Mouse (Mus musculus) megakaryocyte, adult 5-6 weeks (primary cell): ENCODE data around the gene Psmd8. TPM values are rescaled to one million over a fixed set of nuclear protein-coding genes. Genes with fewer than 3 reads are reported as not detected.
A peak's percentile ranks its signal among the peaks of the same experiment; 100 is the strongest.

Experiments
- ATAC-seq: 2 replicates; pipeline ENCODE4 v1.8.0; 2016; ENCODE audit warnings: mild to moderate bottlenecking, inconsistent platforms; ENCODE audit not compliant: poor library complexity, severe bottlenecking
- total RNA-seq, 2 experiments: library from RNA; stranded (forward) in 1 of 2; stranded (reverse) in 1 of 2; fragments of 153-499, 151-499 nt in 1 of 2; fragments of 221-1000, 200-1000 nt in 1 of 2; gene quantifications; 2 replicates each; pipeline versions ENCODE4 v1.2.3 to v1.2.4; 2015 to 2017

Psmd8 gene
- total RNA-seq, 2 experiments from 2014 or later = 207 to 215 TPM

DNA sequence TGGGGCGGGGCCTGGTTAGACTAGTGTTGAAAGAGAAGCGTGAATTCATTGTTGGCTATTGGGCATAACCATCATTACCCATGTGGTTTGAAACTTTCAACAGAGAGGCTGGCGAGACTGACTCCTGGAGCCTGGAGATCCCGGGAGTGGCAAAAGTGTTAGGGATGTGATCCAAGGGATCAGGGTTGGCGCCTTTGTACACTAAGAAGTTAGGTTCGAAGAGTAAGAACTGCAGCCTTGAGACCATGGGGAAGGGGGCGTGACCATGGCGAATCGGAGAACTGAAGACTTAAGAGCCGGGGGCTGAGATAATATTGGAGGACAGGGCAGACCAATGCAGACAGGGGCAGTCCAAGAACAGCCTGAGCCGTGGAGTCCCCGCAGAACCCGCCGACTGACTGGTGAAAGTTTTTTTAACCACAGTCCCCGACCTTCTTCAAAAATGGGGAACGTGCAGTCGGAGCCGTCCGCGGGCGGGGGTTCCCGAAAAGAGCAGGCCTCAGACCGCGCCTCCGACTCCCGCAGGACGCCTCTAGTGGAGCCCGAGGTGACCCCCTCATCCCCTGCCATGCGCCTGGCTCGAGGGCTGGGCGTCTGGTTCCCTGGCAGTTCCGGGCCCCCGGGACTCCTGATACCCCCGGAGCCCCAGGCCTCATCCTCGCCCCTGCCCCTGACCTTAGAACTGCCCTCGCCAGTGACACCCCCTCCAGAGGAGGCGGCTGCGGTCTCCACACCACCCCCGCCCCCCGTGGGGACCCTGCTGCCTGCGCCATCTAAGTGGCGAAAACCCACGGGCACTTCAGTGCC, 9.5 kb downstream of the Psmd8 start:
- ATAC-seq = peak; percentile 71

DNA sequence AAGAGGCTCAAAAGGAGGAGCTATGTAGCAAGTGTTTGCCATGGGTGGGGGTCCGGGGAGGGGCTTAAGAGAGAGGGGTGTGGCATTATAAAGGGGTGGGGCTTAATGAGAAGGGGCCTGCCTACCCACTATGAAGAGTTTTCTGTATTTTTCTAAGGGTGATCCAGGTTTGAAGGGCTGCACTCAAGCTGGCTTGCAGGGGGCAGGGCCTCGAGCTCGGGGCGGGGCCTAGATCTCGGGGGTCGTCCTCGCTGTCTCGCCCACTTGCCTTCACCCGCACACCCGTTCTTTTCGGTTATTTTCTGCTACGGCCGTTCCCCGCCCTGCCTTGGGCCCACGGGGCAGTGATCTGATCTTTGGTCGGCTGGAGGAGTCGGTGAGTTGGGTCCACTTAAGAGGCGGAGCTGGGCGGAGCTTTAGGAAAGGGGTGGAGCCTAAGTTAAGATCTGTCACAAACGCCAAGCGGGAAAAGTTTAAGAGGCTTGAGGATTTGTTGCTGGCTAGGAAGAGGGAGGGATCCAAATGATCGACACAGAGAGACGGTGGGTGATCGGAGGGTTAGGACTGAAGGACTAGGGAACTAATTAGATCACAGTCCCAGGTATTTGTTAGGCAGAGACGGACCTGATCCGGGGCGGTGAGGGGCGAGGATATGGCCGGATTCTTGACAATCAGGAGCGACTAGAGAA, 10.3 kb downstream of the Psmd8 start, which contains the start of the genes Ggn and Spred3:
Ggn (plus strand) TSS at position 145 of the 689 bp plus-strand sequence.
Spred3 (minus strand) TSS at position 346 of the 689 bp plus-strand sequence.
- peak; percentile 70 for ATAC-seq

DNA sequence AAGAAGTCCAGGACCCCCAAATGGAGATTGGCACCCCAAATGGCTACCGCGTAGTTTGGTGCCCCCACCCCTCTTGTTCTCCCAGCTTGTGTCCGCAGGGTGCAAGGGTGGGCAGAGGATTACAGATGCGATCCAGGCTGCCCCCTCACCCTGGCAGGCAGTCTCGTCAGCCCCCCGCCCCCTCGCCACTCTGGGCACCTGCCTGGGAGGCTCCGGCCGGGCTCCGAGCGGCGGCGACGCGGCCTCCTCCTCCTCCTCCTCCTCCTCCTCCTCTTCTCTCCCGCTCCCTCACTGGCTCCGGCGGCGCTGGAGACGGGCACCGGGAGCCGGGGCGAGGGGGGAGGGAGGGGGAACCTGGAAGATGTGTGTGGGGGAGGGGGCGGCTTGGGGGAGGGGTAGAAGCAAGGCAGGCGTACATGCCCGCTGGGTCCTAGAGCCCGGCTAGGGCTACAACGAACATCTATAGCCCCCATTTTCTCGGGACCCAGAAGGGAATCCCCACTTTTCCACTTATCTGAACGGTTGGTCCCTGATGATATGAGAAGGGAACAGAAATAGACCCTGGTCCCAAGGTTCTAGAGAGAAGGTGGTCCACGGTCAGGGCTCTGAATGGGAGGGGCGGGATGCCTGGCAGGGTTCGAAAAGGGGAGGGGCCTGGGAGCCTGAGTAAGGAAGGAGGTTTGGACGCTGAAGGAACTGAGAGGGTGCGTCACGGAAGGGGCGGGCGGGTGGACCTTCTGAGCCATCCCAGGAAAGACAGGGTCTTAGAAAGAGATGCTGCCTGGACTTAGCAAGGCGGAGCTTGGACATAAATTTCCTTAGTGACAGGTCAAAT, 11.1 kb downstream of the Psmd8 start:
- ATAC-seq = 0 out of 2 replicates have a peak, but pooled peaks have one; percentile 28

DNA sequence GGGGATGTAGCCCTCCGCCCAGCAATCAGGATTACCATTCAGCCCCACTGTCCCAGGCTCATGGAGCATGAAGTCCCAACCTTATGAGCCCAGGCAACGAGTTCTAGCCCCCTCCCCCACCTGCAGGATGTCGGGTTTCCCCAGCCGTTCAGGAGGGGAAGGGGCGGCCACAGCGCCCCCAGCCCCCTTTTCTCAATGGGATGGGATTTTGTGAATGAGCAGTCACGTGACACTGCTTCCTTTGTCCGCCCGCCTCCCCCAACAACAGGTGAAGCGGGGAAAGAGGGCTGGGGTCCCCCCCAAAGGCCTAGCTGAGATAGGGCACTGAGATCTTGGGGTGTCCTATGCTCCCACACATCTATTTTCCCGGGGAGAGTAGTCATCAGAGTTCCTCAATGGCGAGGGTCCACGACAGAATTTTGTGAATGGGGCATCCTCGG, 11.7 kb downstream of the Psmd8 start:
- no peak for ATAC-seq

DNA sequence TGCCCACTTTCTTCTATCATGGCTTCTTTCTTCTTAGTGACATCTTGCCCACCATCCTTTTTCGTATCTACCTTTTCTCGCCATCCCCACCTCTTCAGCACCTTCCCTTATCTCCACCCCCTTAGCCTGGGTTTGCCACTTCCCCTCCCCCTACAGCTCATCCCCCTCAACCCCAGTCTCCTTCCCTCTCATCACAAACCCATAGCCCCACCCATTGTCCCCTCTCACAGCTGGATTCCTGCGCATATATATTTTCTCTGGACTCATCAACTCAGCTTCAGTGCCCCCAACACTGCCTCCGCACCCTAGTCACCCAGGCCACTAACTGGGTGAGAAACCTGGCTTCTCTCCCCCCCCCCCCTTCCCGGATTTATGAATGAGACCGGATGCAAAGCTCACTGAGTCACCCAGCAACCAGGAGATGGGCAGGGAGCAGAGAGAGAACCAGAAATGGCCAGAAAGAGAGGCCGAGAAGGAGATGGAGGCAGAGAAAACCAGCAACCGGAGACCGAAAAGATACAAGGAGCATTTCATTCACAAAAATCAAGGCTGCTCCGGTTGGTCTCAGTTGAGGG, 12.3 kb downstream of the Psmd8 start:
- no peak for ATAC-seq

DNA sequence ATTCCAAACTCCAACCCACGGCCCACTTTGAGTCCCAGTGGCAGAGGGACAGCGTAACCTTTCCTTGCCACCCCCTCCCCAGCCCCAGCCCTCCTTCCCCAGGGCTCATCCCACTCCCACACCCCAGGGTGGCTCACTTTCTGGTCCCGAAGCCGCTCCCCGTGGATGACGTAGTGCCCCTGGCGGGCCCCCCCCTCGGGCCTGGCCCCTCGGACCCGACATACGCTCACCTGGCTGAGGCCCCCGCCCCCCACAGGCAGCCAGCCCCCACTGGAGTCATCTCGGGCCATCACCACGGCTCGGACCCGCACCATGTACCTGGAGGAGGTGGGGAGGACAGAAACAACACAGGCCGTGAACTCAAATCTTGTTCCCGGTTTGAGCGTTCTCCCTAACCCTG, 12.8 kb downstream of the Psmd8 start:
- ATAC-seq = no peak

DNA sequence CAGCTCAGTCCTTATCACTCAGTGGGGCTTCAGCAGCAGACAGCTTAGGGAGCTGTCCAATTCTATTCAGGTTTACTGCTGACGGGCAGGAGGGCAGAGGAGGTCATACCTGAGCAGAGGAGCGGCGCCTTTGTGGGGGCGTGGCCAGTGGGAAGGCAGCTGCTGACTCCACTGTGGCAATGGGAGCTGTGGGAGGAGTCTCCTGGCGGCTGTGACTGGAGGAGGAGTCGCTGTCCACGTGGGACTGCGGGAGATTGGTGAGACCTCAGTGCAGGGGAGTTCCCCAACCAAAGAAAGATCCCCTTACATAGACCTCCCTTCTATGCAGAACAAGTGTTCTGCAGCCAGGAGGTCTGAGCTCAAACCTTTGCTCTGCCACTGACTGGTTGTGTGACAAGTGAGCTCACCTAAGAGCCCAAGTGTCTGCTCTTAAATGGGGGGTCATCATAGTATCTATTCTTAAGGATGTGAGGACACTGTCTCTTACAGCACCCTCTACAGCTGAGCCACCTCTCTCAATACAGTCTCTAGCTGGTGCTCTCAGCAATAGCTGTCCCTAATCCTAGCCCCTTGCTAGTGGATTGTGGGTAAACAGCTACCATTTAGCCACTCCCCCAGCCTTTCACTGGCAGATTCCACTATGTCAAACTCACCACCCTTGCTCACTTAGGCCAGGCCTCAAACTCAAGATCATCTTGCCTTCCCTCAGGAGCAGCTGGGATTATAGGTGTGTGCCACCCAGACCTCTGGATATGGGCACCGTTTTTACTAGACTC, 17.6 kb downstream of the Psmd8 start:
- ATAC-seq = peak; percentile 69

DNA sequence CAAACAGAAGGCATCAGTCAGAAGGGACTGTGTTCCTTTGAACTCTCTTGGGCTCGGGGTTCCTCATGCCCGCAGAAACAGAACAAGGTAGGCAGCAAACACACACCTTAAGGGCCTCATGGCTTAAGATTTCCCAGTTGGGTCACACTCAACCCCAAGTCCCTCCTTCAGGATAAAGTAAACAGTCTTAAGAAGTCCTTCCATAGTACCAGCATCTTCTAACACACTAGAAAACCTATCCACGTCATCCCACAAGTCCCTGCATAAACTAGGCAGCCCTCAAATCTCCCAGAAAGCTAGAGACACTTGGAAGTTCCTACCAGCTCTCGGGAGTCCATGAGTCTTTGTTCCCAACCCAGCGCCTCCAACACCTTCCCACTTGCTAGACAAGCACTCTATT, 18.2 kb downstream of the Psmd8 start:
- ATAC-seq = no peak

DNA sequence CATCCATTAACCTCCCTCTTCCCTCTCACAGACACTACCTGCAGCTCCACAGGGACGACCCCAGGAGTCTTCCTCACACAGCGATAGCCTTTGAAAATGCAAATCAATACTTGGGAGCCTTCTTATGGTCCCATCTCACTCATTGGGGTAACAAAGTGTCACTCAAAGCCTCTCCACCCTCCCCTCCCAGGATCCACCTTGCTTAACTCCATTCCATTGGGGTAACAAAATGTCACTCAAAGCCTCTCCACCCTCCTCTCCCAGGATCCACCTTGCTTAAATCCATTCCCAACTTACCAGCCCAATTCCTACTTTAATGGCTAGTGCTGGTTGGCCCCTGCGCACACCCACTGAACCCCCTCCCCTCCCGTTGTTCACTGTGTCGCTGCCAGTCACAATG, 22.2 kb downstream of the Psmd8 start:
- ATAC-seq = no peak

DNA sequence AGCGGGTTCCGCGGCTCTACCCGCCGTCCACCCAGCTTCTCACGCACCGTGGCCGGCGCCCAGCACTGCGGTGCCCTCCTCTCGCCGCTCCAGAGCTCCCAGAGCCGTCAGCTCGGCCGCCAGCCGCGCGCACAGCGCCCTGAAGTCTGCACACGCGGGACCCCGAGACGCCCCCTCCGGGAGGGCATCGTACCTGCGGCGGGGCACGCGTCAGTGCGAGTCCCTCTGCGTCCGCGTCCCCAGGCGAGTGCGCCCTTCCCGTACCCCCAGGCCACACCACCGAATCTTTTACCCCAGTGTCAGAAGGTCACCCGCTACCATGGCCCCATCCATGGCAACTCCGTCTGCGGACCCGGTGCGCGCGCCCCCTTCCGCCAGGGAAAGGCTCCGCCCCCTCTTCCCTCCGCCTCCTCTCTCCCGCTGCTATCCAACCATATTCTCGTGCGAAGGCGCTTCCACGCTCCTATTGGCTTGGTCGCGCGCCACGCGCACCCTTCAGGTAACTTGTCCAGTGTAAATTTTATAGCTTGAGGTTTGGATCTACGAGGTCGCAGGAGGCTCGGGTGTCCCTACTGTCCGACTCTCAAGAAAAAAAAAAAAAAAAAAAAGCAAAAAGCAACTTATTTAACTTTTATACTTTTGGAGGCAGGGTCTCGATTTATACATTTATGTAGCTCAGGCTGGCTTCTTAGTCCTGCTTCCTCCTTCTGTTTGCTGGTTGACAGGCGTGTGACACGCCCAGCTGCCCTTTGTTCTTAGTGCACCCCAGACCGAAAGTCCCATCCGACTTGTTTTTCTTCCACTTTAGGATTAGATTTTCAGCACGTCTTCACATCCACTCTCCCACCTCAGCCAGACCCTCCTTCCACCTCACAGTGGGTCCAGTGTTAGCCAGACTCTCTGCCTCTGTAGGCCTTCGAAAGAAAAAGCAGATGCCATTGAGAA, 24.4 kb downstream of the Psmd8 start, which contains the start of gene Fam98c:
Fam98c (minus strand) TSS at position 397 of the 945 bp plus-strand sequence.
- ATAC-seq = peak; percentile 89

DNA sequence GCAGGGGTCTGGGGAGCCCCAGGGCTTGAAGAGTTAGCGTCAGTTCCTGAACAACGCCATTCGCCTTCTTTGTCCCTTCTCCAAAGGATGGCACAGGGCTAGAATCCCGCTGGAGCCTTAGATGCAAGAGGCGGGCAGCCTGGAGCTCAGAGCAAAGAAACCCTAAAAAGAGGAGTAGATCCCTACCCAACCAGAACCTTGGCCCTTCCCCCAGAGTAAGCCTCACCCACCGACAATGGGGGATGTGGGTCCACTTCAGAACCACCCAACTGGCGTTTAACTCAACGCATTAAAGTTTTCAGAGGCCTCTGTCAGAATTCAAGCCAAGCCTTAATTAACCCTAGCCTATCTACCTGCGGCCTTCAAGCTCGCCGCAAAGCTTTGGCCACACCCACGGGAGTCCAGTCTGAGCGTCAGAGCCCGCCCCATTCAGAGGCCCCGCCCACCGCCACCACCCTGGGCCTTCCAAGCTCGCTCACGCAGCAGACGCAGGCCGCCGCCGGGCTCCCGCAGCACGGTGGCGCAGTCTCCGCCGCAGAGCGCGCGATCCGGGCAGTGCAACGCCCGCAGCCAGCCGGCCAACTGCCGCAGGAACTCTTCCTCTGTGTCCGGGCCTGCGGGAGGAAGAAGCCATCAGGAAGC, 25.2 kb downstream of the Psmd8 start:
- ATAC-seq = peak; percentile 82

DNA sequence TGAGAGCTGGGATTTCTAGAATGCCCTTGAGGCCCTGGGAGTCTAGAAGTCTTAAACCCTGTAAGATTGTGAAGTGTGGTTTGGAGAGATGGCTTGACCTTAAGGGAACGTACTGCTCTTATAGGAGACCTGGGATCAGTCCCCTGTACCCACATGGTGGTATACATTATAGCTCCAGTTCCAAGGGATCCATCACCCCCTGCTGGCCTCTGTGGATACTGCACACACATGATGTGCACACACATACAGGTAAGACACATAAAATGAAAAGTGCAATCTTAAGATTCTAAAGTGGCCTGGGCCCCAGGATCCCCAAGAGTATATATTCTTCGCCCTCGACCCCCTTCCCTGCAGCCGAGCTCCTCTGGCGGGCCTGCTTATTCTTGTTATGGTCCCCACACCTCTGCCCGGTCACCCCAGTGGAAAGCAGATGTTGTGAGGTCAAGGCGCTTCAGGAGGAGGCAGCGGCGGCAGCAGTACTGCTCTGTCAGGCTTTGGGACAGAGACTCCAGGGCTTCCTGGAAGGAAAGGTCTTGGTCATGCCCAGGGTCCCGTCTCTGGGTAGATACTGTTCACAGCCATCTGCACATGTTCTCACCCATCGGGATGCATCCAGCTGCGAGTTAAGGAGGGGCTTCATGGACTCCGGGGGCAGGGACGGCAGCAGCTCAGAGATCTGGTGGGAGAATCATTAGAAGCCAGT, 26.3 kb downstream of the Psmd8 start:
- no peak for ATAC-seq

DNA sequence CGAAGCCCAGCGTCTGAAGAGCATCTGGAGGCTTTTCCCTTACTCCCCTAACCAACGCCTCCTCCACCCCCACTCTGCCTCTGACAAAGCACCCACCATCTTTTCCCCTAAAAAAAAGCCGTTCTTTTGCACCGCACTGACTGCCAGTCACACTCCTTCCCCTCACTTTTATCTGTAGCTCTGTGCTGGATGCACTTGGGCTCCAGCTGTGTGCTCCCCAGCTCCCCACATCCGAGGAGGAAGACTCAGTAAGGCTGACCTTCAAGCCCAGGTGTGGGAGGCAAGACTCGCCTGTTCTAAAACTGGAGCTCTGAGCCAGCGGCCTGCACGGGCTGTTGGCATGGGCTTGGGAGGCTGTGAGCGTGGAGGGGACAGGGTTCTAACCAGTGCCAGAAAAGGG, 29.0 kb downstream of the Psmd8 start:
- no peak for ATAC-seq

DNA sequence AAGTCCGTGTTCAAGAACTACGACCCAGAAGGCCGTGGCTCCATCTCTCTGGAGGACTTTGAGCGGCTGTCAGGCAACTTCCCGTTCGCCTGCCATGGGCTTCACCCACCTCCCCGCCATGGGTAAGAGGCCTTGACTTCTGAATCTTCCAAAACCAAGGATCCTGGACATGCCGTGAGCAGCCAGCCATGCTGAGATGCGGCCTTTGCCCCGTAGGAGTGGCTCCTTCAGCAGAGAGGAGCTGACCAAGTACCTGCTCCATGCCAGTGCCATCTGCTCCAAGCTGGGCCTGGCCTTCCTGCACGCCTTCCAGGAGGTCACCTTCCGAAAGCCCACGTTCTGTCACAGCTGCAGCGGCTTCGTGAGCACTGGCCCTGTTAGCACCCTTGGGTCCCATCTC, 31.7 kb downstream of the Psmd8 start:
- ATAC-seq = no peak

DNA sequence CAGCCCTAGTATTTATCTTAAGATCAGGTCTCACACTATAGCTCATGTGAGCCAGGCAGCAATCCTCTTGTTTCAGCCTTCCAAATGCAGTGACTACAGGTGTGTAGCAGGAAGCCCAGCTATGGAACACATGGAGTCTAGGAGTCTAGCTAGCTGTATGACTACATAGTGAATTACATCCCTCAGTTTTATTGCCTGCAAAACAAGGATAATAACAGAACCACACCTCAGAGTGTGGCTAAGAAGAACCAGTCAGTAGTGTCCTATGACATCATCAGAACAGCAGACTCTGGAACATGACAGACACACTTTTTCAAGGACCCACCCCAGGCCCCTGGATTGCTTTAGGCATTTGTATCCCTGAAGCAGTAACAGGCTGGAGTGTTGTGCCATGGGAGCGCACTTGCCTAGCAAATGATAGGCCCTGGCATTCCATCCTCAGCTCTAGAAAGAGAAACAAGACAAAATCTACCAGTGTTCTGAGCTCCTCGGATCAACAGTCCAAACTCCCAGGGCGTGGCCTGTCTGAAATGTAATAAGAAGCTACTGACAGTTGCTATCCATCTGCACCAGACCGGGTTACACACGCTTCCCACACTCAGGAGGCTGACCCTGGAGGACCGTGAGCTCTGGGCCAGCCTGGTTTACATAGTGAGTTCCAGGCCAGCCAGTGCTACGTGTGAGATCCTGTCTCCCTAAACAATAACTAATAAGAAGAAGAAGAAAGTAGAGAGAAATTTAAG, 33.7 kb downstream of the Psmd8 start:
- ATAC-seq = no peak

DNA sequence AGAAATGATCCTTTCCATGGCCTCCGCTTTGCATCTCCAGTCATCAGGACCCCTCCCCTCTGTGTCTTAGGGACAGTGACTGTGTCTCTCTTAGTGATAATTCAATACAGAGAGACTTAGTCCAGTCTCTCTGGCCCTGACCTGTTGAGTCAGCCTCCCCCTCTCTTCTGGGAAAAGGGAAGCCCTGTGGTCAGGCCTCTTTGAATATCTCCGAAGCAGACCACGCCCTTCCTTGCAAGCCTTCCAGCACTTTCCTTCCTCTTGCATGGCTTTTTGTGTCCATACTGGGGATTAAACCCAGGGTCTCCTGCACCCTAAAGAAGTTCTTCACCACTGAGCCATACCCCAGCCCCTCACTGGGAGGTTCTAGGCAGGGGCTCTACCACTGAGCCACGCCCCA, 36.5 kb downstream of the Psmd8 start:
- peak; percentile 92 for ATAC-seq

DNA sequence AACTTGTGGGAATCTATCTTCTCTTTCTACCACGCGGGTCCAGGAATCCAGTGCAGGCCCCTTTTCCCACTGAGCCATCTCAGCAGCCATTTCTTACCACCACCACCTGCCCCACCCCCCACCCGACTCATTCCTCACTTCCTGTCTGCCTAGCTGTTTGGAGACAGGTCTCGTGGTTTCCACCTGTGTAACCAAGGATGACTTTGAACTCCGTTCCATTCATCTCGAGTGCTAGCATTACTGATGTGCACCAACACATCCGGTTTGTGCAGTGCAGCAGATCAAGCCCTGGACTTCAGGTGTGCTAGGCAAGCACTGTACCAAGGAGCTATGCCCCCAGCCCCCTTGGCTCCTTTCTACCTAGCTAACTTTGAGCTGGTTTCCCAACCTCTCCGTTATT, 39.1 kb downstream of the Psmd8 start:
- 0 out of 2 replicates have a peak, but pooled peaks have one; percentile 23 for ATAC-seq
